Mouse (Mus musculus): Measurements from ENCODE around the gene Arpc1b.

DNA sequence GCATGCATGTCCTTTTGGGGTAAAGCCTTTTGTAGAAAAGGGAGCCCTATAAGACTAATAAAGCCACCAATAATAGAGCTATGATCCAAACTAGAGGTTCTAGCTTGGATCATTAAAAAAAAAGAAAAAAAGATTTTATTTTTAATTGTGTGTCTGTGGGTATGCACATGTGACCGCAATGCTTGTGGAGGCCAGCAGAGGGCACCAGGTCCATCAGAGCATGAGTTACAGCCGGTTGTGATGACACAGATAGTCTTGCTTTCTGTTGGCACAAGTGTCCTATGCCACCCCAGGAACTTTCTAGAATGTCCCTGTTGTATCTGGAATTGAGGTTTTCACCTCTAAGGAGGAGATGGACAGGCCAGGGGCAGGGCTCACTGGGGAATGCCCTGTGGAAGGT, 5.4 kb downstream of the Arpc1b start:
- TF ChIP-seq CTCF (IDR thresholded peaks at IDR 0.05) (peak; percentile 61), EP300 (IDR thresholded peaks at IDR 0.05) (no peak)
